13 mouse cellular contexts compared by ENCODE assay signal in the genomic region with DNA sequence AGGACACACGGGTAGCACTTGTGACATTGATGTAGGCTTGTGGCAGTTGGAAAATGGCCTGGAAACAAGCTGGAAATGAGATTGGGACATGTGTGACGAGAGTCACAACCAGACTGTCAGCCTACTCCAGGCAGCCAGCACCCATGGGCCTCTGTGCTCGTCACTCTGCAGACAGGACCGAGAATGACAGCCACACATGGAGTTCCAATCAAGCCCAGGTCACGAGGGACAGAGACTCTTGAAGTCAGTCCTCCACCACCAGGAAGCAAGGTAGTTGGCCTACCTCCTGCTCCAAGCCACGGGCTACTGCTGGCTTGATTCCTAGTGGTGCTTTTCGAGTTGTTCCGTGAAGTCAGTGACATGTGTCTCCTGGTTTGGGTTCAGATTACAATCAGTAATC. TPM values are rescaled to one million over a fixed set of nuclear protein-coding genes. Genes with fewer than 3 reads are reported as not detected.
DNase-seq lines count a peak whose midpoint lies in the region; ATAC-seq lines count a peak whose summit lies in the region.
"Had no signal": no experiment of that assay in that cellular context is flagged by ENCODE, and none has a peak within 500 bp of the region (broad histone marks: within the 10 kb centered on the region; RNA-seq: fewer than 3 reads in every experiment).

No protein-coding gene starts in this region.

- H3K27me3 ChIP-seq in embryonic facial prominence, embryonic 10.5 days (replicated peaks; ENCODE audit: low read depth, poor library complexity, severe bottlenecking) = no peaks in the 10 kb centered on the region
- no peaks in the 10 kb centered on the region for H3K27me3 ChIP-seq in heart, embryonic 12.5 days (replicated peaks)
- H3K27me3 ChIP-seq: hindbrain, embryonic 12.5 days had no signal

- H3K4me2 ChIP-seq in heart, embryonic 12.5 days = no peak overlapping the region
- H3K4me2 ChIP-seq: hindbrain, embryonic 12.5 days had no signal

- no peak overlapping the region for H3K9ac ChIP-seq in heart, embryonic 12.5 days
- H3K9ac ChIP-seq: hindbrain, embryonic 12.5 days had no signal

- no peak overlapping the region for H3K4me3 ChIP-seq in embryonic facial prominence, embryonic 10.5 days
- H3K4me3 ChIP-seq in heart, embryonic 12.5 days = no peak overlapping the region
- H3K4me3 ChIP-seq: hindbrain, embryonic 12.5 days had no signal

- 60% methylated on average over 8 of the region's 8 CpGs for WGBS in embryonic facial prominence, embryonic 10.5 days
- 64% methylated on average over 8 of the region's 8 CpGs for WGBS in heart, embryonic 12.5 days

- ATAC-seq in CD4-positive, CD25-positive, alpha-beta regulatory T cell, adult 4 months = peak; percentile 23
- ATAC-seq in heart, embryonic 12.5 days (ENCODE audit: insufficient number of reproducible peaks, low FRiP score) = no peak
- ATAC-seq: intestine, postnatal 0 days had no signal

- peak; percentile 54 for DNase-seq in cerebellum, adult 9-10 months
- no peak for DNase-seq in cerebellum, adult 11 months
- peak; percentile 28 for DNase-seq in layer of hippocampus, adult 9-11 months
- DNase-seq in layer of hippocampus, adult 11-12 months (ENCODE audit: low spot score) = no peak
- no peak for DNase-seq in embryonic facial prominence, embryonic 10.5 days (ENCODE audit: low spot score)
- no peak for DNase-seq in lung, postnatal 10 days
- DNase-seq: gastrocnemius, postnatal 36 days; heart, adult 11 months had no signal

- H3K36me3 ChIP-seq in embryonic facial prominence, embryonic 10.5 days (replicated peaks) = no peaks in the 10 kb centered on the region
- H3K36me3 ChIP-seq in heart, embryonic 12.5 days = no peaks in the 10 kb centered on the region
- H3K36me3 ChIP-seq: G1E; hindbrain, embryonic 12.5 days had no signal

- no peaks in the 10 kb centered on the region for H3K9me3 ChIP-seq in embryonic facial prominence, embryonic 10.5 days
- no peaks in the 10 kb centered on the region for H3K9me3 ChIP-seq in heart, embryonic 12.5 days (replicated peaks)
- H3K9me3 ChIP-seq: G1E; hindbrain, embryonic 12.5 days had no signal

- H3K4me1 ChIP-seq in embryonic facial prominence, embryonic 10.5 days = peaks cover 17% of the 10 kb centered on the region
- H3K4me1 ChIP-seq in heart, embryonic 12.5 days (replicated peaks) = no peaks in the 10 kb centered on the region
- H3K4me1 ChIP-seq: hindbrain, embryonic 12.5 days had no signal

- peak overlapping the region; percentile 2; the same call in 1 of the 2 replicates for H3K27ac ChIP-seq in embryonic facial prominence, embryonic 10.5 days (replicated peaks)
- no peak overlapping the region for H3K27ac ChIP-seq in heart, embryonic 12.5 days (ENCODE audit: poor library complexity, severe bottlenecking)
- H3K27ac ChIP-seq: hindbrain, embryonic 12.5 days had no signal

RNA-seq across cellular contexts. Expression of gene Ubash3b, which starts 20.3 kb away (rescaled TPM):
- polyA plus RNA-seq in CD4-positive, CD25-positive, alpha-beta regulatory T cell, adult 4 months (2017; shearing (Covaris generic)) = 10 to 100 TPM; 25.1 to 27.5 TPM
- 6.7 and 7.4 TPM in 2 replicates for polyA plus RNA-seq in embryonic facial prominence, embryonic 10.5 days (2016; fragmentation: Nextera tagmentation; extraction: Ambion mirVana)
- polyA plus RNA-seq in heart, embryonic 12.5 days (2016; fragmentation: Nextera tagmentation; extraction: Ambion mirVana) = 13.3 and 13.8 TPM in 2 replicates

Comparison
In these comparisons a context has a peak if more than half of its experiments do, and no peak if none do; other contexts are left out.
1. DNase-seq: peak in cerebellum, adult 9-10 months (single experiment) and layer of hippocampus, adult 9-11 months (single experiment); none in cerebellum, adult 11 months (single experiment), layer of hippocampus, adult 11-12 months (single experiment), embryonic facial prominence, embryonic 10.5 days (single experiment) and lung, postnatal 10 days (single experiment).